Mouse (Mus musculus): Measurements from ENCODE around the gene Proser3. TPM values are rescaled to one million over a fixed set of nuclear protein-coding genes. Genes with fewer than 3 reads are reported as not detected.

Proser3 gene
- polyA plus RNA-seq, 1 experiment from 2014 or later, result 6.2 TPM

DNA sequence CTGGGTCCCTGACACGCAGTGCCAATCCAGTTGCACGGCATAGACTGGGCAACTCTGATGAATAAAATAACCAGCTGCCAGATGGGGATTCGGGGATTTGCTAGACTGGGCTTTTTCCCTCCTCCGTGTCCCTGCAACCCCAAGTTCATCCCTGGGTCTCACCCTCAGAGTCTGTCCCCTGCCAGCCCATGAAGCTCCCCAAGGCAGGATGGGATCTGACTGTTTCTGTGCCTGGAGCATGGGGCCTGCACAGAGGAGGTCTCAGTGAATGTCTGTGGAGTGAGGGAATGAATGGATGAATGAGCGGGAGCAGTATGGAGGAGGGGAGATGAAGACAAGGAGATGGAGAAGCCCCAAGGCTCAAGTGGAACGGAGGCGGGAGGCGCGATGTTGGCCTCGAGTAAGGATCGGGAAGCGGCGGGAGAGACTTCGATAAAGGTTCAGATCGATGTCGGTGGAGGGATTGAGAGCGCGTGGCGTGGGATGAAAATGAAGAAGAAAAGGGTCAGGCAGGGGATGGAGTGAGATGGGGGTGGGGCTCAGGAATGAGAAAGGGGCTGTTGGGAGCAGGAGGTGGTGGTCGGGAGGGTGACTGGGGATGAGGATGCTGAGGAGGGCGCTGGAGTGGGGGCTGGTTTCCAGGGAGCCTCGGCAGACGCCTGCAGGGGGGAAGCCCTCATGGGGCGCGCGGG, 18.0 kb downstream of the Proser3 start:
- Histone ChIP-seq H3K4me1 (ENCODE audit: control insufficient read depth, insufficient read depth, low read length) (peaks cover 19% of the 10 kb centered on the region), H3K4me2 (ENCODE audit: low read length) (peak overlapping the region; percentile 89), H3K4me3 (ENCODE audit: low read depth, low read length) (peak overlapping the region; percentile 83), H3K27ac (ENCODE audit: low read depth, low read length) (peak overlapping the region; percentile 93), H3K27me3 (replicated peaks; ENCODE audit: control insufficient read depth, insufficient read depth, low read length) (no peaks in the 10 kb centered on the region), H3K9me3 (replicated peaks; ENCODE audit: control insufficient read depth, low read length) (no peaks in the 10 kb centered on the region), H3K36me3 (ENCODE audit: control insufficient read depth, insufficient read depth, low read length) (peaks cover 45% of the 10 kb centered on the region), H3K9ac (ENCODE audit: low read length) (peak overlapping the region; percentile 91)
- peak; percentile 44 for DNase-seq (ENCODE audit: low spot score)
- peak; percentile 48 for ATAC-seq
- whole genome bisulfite sequencing, result 2% methylated on average over 26 of the region's 26 CpGs

GRCm38 (mm10) chr7:30532931-30533330, 19.2 kb downstream of the Proser3 start:
- WGBS, result 13% methylated on average over 8 of the region's 8 CpGs
- peak overlapping the region; percentile 83 for H3K4me3 ChIP-seq (ENCODE audit: low read depth, low read length)
- DNase-seq (ENCODE audit: low spot score) (peak; percentile 35), ATAC-seq (no peak)
- H3K4me1 ChIP-seq (ENCODE audit: control insufficient read depth, insufficient read depth, low read length), result peaks cover 19% of the 10 kb centered on the region
- H3K36me3 ChIP-seq (ENCODE audit: control insufficient read depth, insufficient read depth, low read length), result peaks cover 53% of the 10 kb centered on the region
- peak overlapping the region; percentile 91 for H3K9ac ChIP-seq (ENCODE audit: low read length)
- no peaks in the 10 kb centered on the region for H3K9me3 ChIP-seq (replicated peaks; ENCODE audit: control insufficient read depth, low read length)
- H3K4me2 ChIP-seq (ENCODE audit: low read length), result peak overlapping the region; percentile 89
- no peaks in the 10 kb centered on the region for H3K27me3 ChIP-seq (replicated peaks; ENCODE audit: control insufficient read depth, insufficient read depth, low read length)
- peak overlapping the region; percentile 9; the same call in 1 of the 2 replicates for H3K27ac ChIP-seq (ENCODE audit: low read depth, low read length)

- DNase-seq (ENCODE audit: low spot score) (no peak), ATAC-seq (no peak)
- Histone ChIP-seq H3K27ac (ENCODE audit: low read depth, low read length) (no peak overlapping the region), H3K9ac (ENCODE audit: low read length) (no peak overlapping the region; the same call in 1 of the 2 replicates), H3K4me1 (ENCODE audit: control insufficient read depth, insufficient read depth, low read length) (peaks cover 19% of the 10 kb centered on the region), H3K9me3 (replicated peaks; ENCODE audit: control insufficient read depth, low read length) (no peaks in the 10 kb centered on the region), H3K27me3 (replicated peaks; ENCODE audit: control insufficient read depth, insufficient read depth, low read length) (no peaks in the 10 kb centered on the region), H3K4me2 (ENCODE audit: low read length) (peak overlapping the region; percentile 16; the same call in 1 of the 2 replicates), H3K4me3 (ENCODE audit: low read depth, low read length) (0 out of 2 replicates have a peak overlapping the region, but pooled peaks have one; percentile 2), H3K36me3 (ENCODE audit: control insufficient read depth, insufficient read depth, low read length) (peaks cover 69% of the 10 kb centered on the region)
- WGBS, result 91% methylated on average over 9 of the region's 9 CpGs
These were observed 20.7 kb downstream of the Proser3 start for GRCm38 (mm10) chr7:30531291-30531815.

DNA sequence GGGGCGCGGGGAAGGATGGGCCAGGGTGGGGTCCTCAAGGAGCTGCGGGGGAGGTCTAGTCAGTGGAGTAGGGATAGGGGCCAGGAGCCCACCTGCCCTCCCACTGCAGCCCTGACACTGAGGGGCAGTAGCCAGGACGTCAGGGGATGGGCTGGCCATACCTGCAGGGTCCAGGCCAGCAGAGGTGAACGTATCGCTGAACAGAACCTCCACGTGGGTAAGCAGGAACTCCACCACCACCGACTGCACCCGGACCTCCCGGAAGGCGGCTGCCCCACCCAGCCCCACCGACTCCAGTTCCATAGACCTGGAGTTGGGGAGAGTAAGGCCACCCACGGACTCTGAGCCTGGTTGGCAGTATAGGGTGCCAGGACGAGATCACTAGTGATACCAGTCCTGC, 25.1 kb downstream of the Proser3 start:
- H3K4me1 ChIP-seq (ENCODE audit: control insufficient read depth, insufficient read depth, low read length), result no peaks in the 10 kb centered on the region
- ATAC-seq (no peak), DNase-seq (ENCODE audit: low spot score) (no peak)
- H3K4me2 ChIP-seq (ENCODE audit: low read length), result no peak overlapping the region
- H3K9ac ChIP-seq (ENCODE audit: low read length), result no peak overlapping the region
- H3K9me3 ChIP-seq (replicated peaks; ENCODE audit: control insufficient read depth, low read length), result no peaks in the 10 kb centered on the region
- WGBS, result 81% methylated on average over 14 of the region's 14 CpGs
- H3K27me3 ChIP-seq (replicated peaks; ENCODE audit: control insufficient read depth, insufficient read depth, low read length), result no peaks in the 10 kb centered on the region
- no peak overlapping the region for H3K27ac ChIP-seq (ENCODE audit: low read depth, low read length)
- H3K36me3 ChIP-seq (ENCODE audit: control insufficient read depth, insufficient read depth, low read length), result peaks cover 100% of the 10 kb centered on the region
- H3K4me3 ChIP-seq (ENCODE audit: low read depth, low read length), result no peak overlapping the region

DNA sequence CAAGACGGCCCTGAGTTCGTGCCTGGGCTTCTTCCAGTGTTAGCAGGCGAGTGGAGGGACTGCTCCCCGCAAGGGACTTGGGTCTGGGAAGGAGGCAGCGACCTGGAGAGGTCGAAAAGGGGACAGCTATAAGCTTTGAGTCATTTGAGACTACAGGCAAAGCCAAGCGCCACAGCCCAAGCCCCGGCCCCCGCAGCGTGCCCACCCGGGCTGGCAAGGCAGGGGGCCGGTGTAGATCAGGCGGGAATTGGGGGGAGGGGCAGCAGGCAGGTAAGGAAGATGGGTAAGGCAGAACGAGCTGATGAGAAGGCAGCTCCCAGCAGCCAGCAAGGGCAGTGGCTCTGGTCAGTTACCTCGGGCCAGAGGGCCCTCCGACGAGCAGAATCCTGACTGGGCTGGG, 25.7 kb downstream of the Proser3 start:
- DNase-seq (ENCODE audit: low spot score) (no peak), ATAC-seq (no peak)
- no peaks in the 10 kb centered on the region for H3K4me1 ChIP-seq (ENCODE audit: control insufficient read depth, insufficient read depth, low read length)
- no peak overlapping the region for H3K4me3 ChIP-seq (ENCODE audit: low read depth, low read length)
- H3K27ac ChIP-seq (ENCODE audit: low read depth, low read length), result no peak overlapping the region
- no peak overlapping the region for H3K9ac ChIP-seq (ENCODE audit: low read length)
- 21% methylated on average over 17 of the region's 17 CpGs for WGBS
- no peak overlapping the region for H3K4me2 ChIP-seq (ENCODE audit: low read length)
- peaks cover 95% of the 10 kb centered on the region for H3K36me3 ChIP-seq (ENCODE audit: control insufficient read depth, insufficient read depth, low read length)
- H3K9me3 ChIP-seq (replicated peaks; ENCODE audit: control insufficient read depth, low read length), result no peaks in the 10 kb centered on the region
- H3K27me3 ChIP-seq (replicated peaks; ENCODE audit: control insufficient read depth, insufficient read depth, low read length), result no peaks in the 10 kb centered on the region

DNA sequence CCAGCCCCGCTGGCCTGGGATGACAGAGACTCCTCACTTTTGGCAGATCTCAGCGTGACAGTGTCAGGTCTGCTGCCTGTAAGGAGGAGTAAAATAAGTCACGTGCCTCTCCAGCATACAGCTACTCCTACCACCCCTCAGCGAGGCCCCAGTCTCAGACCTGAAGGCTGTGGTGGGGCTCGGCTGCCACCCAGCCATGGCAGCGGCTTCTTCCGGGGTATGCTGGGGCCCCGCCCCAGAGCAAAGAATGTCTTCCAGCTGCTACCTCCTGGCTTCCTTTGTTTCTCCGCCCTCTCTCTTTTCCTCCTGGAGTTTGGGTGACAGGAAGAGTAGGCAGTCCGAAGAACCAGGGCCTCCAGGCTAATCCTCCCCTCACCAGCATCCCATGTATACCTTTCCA, 26.1 kb downstream of the Proser3 start:
- no peak for ATAC-seq
- DNase-seq (ENCODE audit: low spot score), result no peak
- Histone ChIP-seq H3K36me3 (ENCODE audit: control insufficient read depth, insufficient read depth, low read length) (peaks cover 90% of the 10 kb centered on the region), H3K9ac (ENCODE audit: low read length) (no peak overlapping the region), H3K4me3 (ENCODE audit: low read depth, low read length) (no peak overlapping the region), H3K9me3 (replicated peaks; ENCODE audit: control insufficient read depth, low read length) (no peaks in the 10 kb centered on the region), H3K4me2 (ENCODE audit: low read length) (no peak overlapping the region), H3K27me3 (replicated peaks; ENCODE audit: control insufficient read depth, insufficient read depth, low read length) (no peaks in the 10 kb centered on the region), H3K27ac (ENCODE audit: low read depth, low read length) (0 out of 2 replicates have a peak overlapping the region, but pooled peaks have one; percentile 0), H3K4me1 (ENCODE audit: control insufficient read depth, insufficient read depth, low read length) (no peaks in the 10 kb centered on the region)
- 34% methylated on average over 10 of the region's 10 CpGs for WGBS

DNA sequence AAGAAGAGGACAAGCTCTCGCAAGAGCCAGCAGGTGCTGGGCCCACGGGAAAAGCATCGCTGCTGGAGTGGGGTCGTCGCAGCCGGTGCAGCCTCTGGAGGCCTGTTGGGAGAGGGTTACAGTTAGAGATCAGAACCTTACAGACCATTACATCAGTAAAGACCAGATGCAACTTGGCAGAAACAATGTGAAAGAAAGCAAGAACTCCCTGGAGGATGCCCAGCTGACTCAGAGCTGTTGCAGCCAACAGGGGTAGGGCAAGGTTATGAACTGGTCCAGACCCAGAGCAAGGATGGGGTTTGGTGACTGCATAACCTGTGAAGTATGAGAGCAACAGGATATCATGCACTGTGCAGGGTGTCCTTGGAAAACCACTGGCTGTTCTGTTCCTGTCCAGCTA, 27.6 kb downstream of the Proser3 start:
- 82% methylated on average over 6 of the region's 6 CpGs for WGBS

DNA sequence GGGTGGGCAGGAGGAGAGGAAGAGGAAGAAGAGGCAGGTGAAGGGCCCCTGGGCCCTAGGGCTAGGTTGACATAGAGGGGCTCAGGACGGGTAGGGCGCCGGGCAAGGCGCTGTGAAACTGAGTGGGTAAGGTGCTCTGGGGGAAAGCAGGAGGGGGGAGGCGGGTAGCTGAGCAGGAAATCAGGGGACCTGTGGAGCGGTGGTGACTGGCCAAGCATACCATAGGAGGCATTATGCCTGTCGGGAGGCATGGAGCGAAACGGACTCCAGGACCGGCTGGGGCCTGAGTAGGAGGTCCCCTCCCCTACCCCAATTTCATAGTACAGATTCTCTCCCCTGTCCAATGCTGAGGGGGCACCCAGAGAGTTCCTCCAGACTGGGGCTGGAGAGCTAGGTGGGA, 29.2 kb downstream of the Proser3 start:
- no peaks in the 10 kb centered on the region for H3K4me1 ChIP-seq (ENCODE audit: control insufficient read depth, insufficient read depth, low read length)
- H3K4me3 ChIP-seq (ENCODE audit: low read depth, low read length), result no peak overlapping the region
- WGBS, result 87% methylated on average over 10 of the region's 10 CpGs
- H3K27me3 ChIP-seq (replicated peaks; ENCODE audit: control insufficient read depth, insufficient read depth, low read length), result no peaks in the 10 kb centered on the region
- H3K9ac ChIP-seq (ENCODE audit: low read length), result no peak overlapping the region
- H3K36me3 ChIP-seq (ENCODE audit: control insufficient read depth, insufficient read depth, low read length), result peaks cover 59% of the 10 kb centered on the region
- H3K27ac ChIP-seq (ENCODE audit: low read depth, low read length), result no peak overlapping the region
- DNase-seq (ENCODE audit: low spot score) (no peak), ATAC-seq (no peak)
- no peaks in the 10 kb centered on the region for H3K9me3 ChIP-seq (replicated peaks; ENCODE audit: control insufficient read depth, low read length)
- no peak overlapping the region for H3K4me2 ChIP-seq (ENCODE audit: low read length)

More for the DNA sequence above, 27.6 kb downstream of the Proser3 start:
- H3K4me1 ChIP-seq (ENCODE audit: control insufficient read depth, insufficient read depth, low read length), result no peaks in the 10 kb centered on the region
- H3K9ac ChIP-seq (ENCODE audit: low read length), result no peak overlapping the region
- H3K4me3 ChIP-seq (ENCODE audit: low read depth, low read length), result no peak overlapping the region
- H3K9me3 ChIP-seq (replicated peaks; ENCODE audit: control insufficient read depth, low read length), result no peaks in the 10 kb centered on the region
- no peak overlapping the region for H3K4me2 ChIP-seq (ENCODE audit: low read length)
- no peak overlapping the region for H3K27ac ChIP-seq (ENCODE audit: low read depth, low read length)
- DNase-seq (ENCODE audit: low spot score) (no peak), ATAC-seq (no peak)
- peaks cover 76% of the 10 kb centered on the region for H3K36me3 ChIP-seq (ENCODE audit: control insufficient read depth, insufficient read depth, low read length)
- H3K27me3 ChIP-seq (replicated peaks; ENCODE audit: control insufficient read depth, insufficient read depth, low read length), result no peaks in the 10 kb centered on the region

GRCm38 (mm10) chr7:30520856-30521255, 31.2 kb downstream of the Proser3 start:
- no peak overlapping the region for H3K4me2 ChIP-seq (ENCODE audit: low read length)
- 78% methylated on average over 5 of the region's 5 CpGs for WGBS
- no peaks in the 10 kb centered on the region for H3K27me3 ChIP-seq (replicated peaks; ENCODE audit: control insufficient read depth, insufficient read depth, low read length)
- no peak overlapping the region for H3K9ac ChIP-seq (ENCODE audit: low read length)
- H3K4me3 ChIP-seq (ENCODE audit: low read depth, low read length), result no peak overlapping the region
- 0 out of 2 replicates have a peak overlapping the region, but pooled peaks have one; percentile 39 for H3K27ac ChIP-seq (ENCODE audit: low read depth, low read length)
- no peaks in the 10 kb centered on the region for H3K4me1 ChIP-seq (ENCODE audit: control insufficient read depth, insufficient read depth, low read length)
- ATAC-seq (0 out of 2 replicates have a peak, but pooled peaks have one; percentile 10), DNase-seq (ENCODE audit: low spot score) (no peak)
- peaks cover 39% of the 10 kb centered on the region for H3K36me3 ChIP-seq (ENCODE audit: control insufficient read depth, insufficient read depth, low read length)
- no peaks in the 10 kb centered on the region for H3K9me3 ChIP-seq (replicated peaks; ENCODE audit: control insufficient read depth, low read length)
